Mouse (Mus musculus) adrenal gland (tissue): ENCODE results near the gene Snap25.

Source experiments
- intact Hi-C: fragments of 180-260 bp; cut with DNase I; formaldehyde crosslinking; loops from one replicate; pipeline ENCODE4 v1.15.1; 2025

Gene Snap25

DNA sequence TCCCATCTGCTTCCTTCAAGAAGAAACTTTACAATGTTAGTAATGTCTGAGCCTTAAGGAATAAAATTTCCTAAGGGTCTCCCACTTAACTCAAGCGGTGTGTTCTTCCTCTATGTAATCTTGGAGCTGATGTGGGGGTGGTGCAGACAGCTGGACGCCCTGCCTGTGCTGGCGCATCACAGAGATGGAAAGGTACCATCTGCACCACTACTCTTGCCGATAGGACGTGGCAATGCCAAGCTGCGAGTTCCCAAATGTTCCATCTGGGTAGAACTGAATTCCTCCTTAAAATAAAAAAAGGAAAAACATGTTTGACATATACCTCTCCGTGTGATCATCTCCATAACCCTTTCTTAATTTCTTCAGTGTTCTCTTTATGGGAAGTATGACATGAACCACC lies 89.9 kb downstream of the Snap25 start:
- intact Hi-C loops, result no loop called here

DNA sequence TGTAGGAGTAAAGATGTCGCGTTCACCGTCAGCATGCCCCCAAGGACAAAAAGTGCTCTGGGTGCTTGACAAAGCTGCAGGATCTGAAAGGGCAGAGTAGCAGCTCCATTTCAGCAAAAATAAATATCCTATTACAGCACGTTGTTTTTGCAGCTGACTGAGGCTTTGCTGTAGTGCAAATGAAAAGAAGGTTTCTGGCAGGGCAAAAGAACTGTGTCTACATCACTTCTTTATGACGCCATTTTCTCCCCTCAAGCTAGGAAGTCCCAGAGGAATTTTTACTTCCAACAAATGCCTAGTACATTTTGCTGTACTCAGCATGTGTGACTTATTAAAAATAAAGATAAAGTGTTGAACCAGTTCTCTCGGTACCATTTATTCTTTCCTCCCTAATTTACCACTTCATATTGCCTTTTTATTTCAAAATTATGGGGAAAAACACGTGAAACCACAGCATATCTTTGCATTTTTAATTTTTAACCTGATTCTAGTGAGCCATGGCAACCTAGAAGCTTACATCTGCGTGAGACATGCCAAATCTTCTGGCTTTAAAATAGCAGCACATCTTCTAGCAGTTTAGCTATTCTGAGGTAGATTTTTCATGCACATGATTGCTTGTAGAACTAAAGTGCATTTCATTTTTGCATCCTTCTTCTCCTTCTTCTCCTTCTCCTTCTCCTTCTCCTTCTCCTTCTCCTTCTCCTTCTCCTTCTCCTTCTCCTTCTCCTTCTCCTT lies 94.9 kb downstream of the Snap25 start:
- intact Hi-C loops, result no loop called here

DNA sequence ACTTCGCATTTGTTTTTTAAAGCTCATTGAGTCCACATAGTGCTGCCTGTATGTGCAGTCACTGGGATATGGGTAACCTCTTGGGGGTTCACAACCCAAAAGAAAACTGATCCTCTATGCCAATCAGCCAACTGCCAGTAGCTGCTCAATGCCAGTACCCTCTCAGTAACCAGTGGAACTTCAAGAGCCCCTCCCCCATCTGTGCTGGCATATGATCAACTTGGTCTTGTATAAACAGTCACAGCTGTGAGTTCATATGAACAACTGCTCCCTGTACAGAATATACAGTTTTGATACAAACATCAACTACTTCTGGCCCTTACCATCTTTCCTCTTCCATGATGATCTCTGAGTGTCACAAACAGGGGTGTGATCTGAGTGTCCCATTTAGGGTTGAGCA lies 98.1 kb downstream of the Snap25 start:
- intact Hi-C loops, result no loop called here

DNA sequence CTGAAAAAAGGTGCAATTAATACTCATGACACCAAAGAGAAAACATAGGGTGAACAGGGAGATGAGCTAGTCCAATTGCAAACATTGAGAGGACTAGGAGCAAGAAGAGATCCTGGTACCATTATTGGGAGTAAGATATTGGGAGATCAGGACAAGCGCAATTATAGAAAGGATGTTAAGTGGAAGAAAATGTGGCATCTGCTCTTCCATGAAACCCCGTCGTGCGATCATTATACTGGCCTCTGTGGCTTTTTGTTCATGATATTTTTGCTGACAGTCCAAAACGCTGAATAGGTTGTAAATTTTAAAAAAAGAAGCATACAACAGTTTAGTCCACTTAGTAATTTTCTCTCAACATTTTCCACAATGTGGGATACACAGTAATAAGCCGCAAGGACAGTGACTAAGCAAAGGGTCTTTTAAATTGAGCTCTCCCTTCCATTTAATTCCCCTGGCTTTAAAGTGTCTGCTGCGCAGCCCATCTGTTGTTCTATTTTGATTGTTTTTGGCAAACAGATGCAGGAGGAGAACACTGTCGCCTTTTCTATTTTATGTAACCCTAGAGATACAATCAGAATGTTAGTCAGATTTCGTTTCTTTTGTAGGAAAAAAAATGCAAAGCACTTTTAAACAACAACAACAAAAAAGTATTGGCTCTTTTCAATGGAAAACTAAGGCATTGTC lies 103.6 kb downstream of the Snap25 start:
- intact Hi-C loops, result no loop called here

DNA sequence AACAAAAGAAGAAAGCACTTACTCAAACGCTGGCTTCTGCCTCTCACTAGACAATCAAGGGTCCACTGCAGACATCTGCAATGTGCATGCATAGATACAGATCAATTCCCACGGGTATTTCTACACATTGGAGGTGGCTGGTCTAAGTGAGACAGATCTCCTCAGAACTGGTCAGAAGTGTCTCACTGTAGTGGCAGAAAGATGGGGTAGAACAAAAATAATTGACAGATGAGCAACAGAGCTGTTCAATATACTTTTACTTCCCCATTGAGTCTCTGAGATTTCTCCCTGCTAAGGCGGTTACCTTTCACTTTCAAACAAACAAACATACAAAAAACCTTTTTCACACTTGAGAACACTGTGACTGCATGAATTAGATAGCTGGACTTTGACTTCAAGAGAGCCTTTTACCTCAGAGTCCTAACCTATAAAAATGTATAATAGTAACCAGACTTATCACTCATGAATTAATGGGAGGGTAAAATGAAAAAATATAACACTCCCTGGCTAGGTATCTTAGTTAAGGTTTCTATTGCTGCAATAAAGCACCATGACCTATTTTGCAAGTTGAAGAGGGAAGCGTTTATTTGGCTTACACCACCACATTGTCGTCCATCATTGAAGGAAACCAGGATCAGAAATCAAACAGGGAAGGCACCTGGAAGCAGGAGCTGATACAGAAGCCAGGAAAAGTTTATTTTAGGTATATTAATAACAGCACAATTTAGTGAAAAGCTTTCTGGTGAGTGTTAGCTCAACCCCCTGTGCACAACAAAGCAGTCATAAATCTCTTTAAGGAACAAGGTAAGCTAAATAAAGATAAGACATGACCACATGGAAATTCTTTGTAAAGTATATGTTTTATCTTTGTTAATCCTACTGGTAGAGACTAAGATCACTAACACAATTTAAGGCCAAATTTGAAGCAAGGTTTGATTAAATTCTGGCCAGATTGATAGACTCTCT lies 110.8 kb downstream of the Snap25 start:
- intact Hi-C loops, result no loop called here

DNA sequence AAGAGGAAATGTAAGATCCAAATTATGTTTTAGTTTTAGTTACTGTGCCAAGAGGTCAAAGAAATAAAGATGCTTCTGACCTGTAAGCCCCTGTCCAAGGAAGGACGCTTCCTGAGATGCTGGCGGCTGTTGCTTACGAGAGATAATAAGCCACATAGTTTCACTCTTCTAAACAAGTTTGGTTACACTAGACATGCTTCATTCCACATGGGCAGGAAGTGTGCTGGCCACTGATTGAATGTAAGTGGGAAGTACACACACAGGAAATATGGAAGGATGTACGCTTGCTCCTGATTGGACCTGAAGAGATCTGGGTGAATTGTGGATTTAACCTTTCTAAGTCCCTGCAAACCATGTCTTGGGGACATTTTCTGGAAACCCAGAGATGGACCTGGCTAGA lies 114.4 kb downstream of the Snap25 start:
- intact Hi-C loops, result no loop called here
